Mouse (Mus musculus) heart, adult 2 months (tissue): ENCODE measurements around the gene Eomes. TPM values are rescaled to one million over a fixed set of nuclear protein-coding genes. Genes with fewer than 3 reads are reported as not detected.

ENCODE experiments used
- DNase-seq, 2 experiments: peaks; one replicate each; pipeline ENCODE4 v3.0.0; 2021
- H3K27ac ChIP-seq: fragments of 200-600 bp; 2 replicates; pipeline ENCODE4 v1.8.1; 2022
- H3K27me3 ChIP-seq: fragments of 200-500 bp; 2 replicates; pipeline ENCODE4 v1.6.1; 2012; ENCODE audit warnings: mild to moderate bottlenecking, low read length, inconsistent platforms, mixed read lengths; ENCODE audit not compliant: control insufficient read depth, insufficient read depth
- H3K36me3 ChIP-seq: fragments of 200-500 bp; 2 replicates; pipeline ENCODE4 v1.6.1; 2012; ENCODE audit warnings: low read length, inconsistent platforms; ENCODE audit not compliant: control insufficient read depth, insufficient read depth
- H3K4me1 ChIP-seq: fragments of 200-500 bp; 2 replicates; pipeline ENCODE4 v1.6.1; 2011; ENCODE audit warnings: low read length; ENCODE audit not compliant: control insufficient read depth, insufficient read depth
- H3K4me3 ChIP-seq: fragments of 200-600 bp; 2 replicates; pipeline ENCODE4 v1.8.1; 2022
- H3K79me2 ChIP-seq: fragments of 200-500 bp; replicated peaks from 2 replicates; pipeline ENCODE4 v1.6.1; 2012; ENCODE audit warnings: mild to moderate bottlenecking, inconsistent platforms, low read length, moderate library complexity, mixed read lengths; ENCODE audit not compliant: control insufficient read depth, insufficient read depth
- H3K9ac ChIP-seq: fragments of 200-500 bp; 2 replicates; pipeline ENCODE4 v1.6.1; 2012; ENCODE audit warnings: low read depth, mild to moderate bottlenecking, control low read depth, inconsistent platforms, low read length, mixed read lengths
- CTCF ChIP-seq: fragments of 200-600 bp; IDR thresholded peaks from 2 replicates; pipeline ENCODE4 v1.8.1; 2022; ENCODE audit warnings: antibody characterized with exemption, mild to moderate bottlenecking, moderate library complexity
- EP300 ChIP-seq: fragments of 200-500 bp; IDR thresholded peaks from 2 replicates; pipeline ENCODE4 v1.6.1; 2011; ENCODE audit warnings: low read depth, low read length, control low read depth; ENCODE audit not compliant: insufficient read depth
- POLR2A ChIP-seq: fragments of 200-500 bp; IDR thresholded peaks from 2 replicates; pipeline ENCODE4 v1.6.1; 2011; ENCODE audit warnings: mild to moderate bottlenecking, low read depth, low read length, control low read depth; ENCODE audit not compliant: insufficient read depth
- WGBS: fragments of 180-500 bp; shearing (Covaris S2); methylation state at CpG from one replicate; pipeline ENCODE4 v1.1.7; 2018; 5-methylcytosine and 5-hydroxymethylcytosine counted together
- intact Hi-C: fragments of 180-260 bp; cut with DNase I; formaldehyde crosslinking; loops from one replicate; pipeline ENCODE4 v1.15.1; 2025
- polyA plus RNA-seq: library from polyadenylated mRNA; depleted of rRNA; stranded (reverse); fragments of >200 nt; gene quantifications from 2 replicates; pipeline ENCODE4 v1.2.3, GENCODE M21; 2012
- total RNA-seq, 2 experiments: library from RNA; stranded (reverse); gene quantifications; 2 replicates each; pipeline ENCODE4 v1.2.3; 2021

The Eomes gene
- total and polyA plus RNA-seq, 3 experiments: 0.07 to 0.23 (median 0.13) TPM

DNA sequence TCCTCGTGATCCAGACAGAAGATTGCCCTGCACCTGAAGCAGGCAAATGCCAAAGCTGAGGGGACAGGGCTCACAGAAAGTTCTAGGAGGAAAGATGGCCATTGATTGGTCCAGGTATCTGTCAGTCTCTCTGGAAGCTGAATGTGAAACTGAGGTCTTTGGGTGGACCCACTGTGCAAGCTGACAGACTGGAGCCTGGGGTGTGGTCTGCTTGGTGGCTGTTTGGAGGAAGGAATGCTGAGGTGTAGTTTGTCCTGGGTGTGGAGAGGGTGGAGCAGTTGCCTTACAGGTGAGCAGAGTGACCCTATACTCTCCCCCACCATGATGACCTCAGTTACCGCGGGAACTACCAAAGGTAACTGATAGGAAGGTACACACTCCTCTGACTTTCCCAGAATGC, 18.9 kb downstream of the Eomes start:
- H3K4me3 ChIP-seq: no peak overlapping the region
- no peaks in the 10 kb centered on the region for H3K79me2 ChIP-seq
- DNase-seq: no peak
- intact Hi-C loops: no loop called here
- no peaks in the 10 kb centered on the region for H3K36me3 ChIP-seq
- no peak overlapping the region for H3K9ac ChIP-seq
- H3K27ac ChIP-seq: no peak overlapping the region
- 83% methylated on average over 3 of the region's 3 CpGs for WGBS
- no peak for TF ChIP-seq EP300
- TF ChIP-seq POLR2A: no peak
- TF ChIP-seq CTCF: no peak
- no peaks in the 10 kb centered on the region for H3K27me3 ChIP-seq
- H3K4me1 ChIP-seq: no peaks in the 10 kb centered on the region

DNA sequence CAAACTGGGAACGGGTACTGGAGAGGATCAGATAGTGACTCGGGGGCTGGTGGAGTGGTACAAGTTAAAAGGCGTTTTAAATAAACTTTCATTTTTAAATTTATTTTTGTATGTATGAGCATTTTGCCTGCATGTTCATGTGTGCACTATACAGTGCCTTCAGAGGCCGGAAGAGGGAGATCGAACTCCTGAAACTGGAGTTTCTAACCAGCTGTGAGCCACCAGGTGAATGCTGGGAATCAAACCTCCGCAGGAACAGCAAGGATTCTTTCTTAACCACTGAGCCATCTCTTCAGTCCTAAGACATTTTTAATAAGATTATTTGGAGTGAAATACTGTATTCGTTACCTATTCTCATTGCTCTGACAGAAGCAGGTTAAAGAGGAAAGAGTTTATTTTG, 20.0 kb downstream of the Eomes start:
- Histone ChIP-seq H3K27ac (no peak overlapping the region), H3K79me2 (no peaks in the 10 kb centered on the region), H3K9ac (no peak overlapping the region), H3K27me3 (no peaks in the 10 kb centered on the region), H3K4me1 (no peaks in the 10 kb centered on the region), H3K4me3 (no peak overlapping the region), H3K36me3 (no peaks in the 10 kb centered on the region)
- intact Hi-C loops: no loop called here
- no peak for DNase-seq
- no peak for TF ChIP-seq CTCF
- 57% methylated on average over 7 of the region's 7 CpGs for WGBS

- no peak overlapping the region for H3K9ac ChIP-seq
- DNase-seq: no peak
- no peak overlapping the region for H3K27ac ChIP-seq
- WGBS: 74% methylated on average over 6 of the region's 6 CpGs
- H3K4me1 ChIP-seq: peaks cover 1% of the 10 kb centered on the region; the same call in 1 of the 2 replicates
- intact Hi-C loops: no loop called here
- H3K79me2 ChIP-seq: peaks cover 3% of the 10 kb centered on the region; the same call in 1 of the 2 replicates
- H3K36me3 ChIP-seq: no peaks in the 10 kb centered on the region
- H3K4me3 ChIP-seq: no peak overlapping the region
- no peak for TF ChIP-seq CTCF
- no peak for TF ChIP-seq EP300
- TF ChIP-seq POLR2A: no peak
- no peaks in the 10 kb centered on the region for H3K27me3 ChIP-seq
Measured at GRCm38 (mm10) chr9:118500963-118501362, 23.0 kb downstream of the Eomes start.

- H3K9ac ChIP-seq: no peak overlapping the region
- WGBS: 86% methylated on average over 3 of the region's 3 CpGs
- H3K4me3 ChIP-seq: no peak overlapping the region
- peaks cover 9% of the 10 kb centered on the region for H3K4me1 ChIP-seq
- H3K79me2 ChIP-seq: peaks cover 7% of the 10 kb centered on the region
- H3K36me3 ChIP-seq: peaks cover 5% of the 10 kb centered on the region
- TF ChIP-seq EP300: no peak
- no peak for TF ChIP-seq CTCF
- TF ChIP-seq POLR2A: no peak
- no peaks in the 10 kb centered on the region for H3K27me3 ChIP-seq
- H3K27ac ChIP-seq: no peak overlapping the region
- no peak for DNase-seq
- intact Hi-C loops: no loop called here
Measured at GRCm38 (mm10) chr9:118504656-118505055, 26.6 kb downstream of the Eomes start.

DNA sequence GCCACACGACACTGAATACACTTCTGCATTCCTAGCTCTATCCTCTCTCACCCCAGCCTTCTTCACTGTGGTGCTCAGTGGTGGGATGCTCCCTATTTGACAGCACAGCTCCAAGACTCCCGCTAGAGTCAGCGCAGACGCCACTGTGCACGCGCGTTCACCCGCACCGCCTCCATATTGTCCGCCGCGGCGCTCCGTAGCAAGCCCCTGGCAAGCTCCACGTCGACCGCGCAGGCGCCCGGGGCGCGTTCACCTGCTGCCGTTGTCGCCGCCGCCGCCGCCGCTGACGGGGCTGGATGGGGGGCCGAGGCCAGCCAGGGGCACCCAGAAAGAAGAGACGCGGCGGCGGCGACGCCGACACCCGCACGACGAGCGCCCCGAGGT, 28.0 kb downstream of the Eomes start, which contains the start of gene Golga4:
Gene Golga4 (plus strand): TSS at position 248 of the 384 bp plus-strand sequence.
- peaks cover 9% of the 10 kb centered on the region for H3K79me2 ChIP-seq
- WGBS: 0% methylated on average over 42 of the region's 43 CpGs
- intact Hi-C loops: no loop called here
- peak; percentile 93 to 96 for DNase-seq
- H3K4me3 ChIP-seq: peak within 1 kb of the TSS; percentile 97
- peak within 1 kb of the TSS; percentile 94 for H3K27ac ChIP-seq
- H3K36me3 ChIP-seq: peaks cover 5% of the 10 kb centered on the region
- no peaks in the 10 kb centered on the region for H3K27me3 ChIP-seq
- TF ChIP-seq EP300 (0 out of 2 replicates have a peak, but pooled peaks have one; percentile 11), CTCF (no peak), POLR2A (0 out of 2 replicates have a peak, but pooled peaks have one; percentile 10)
- H3K9ac ChIP-seq: peak within 1 kb of the TSS; percentile 92
- peaks cover 11% of the 10 kb centered on the region for H3K4me1 ChIP-seq

- under 1% methylated on average over 50 of the region's 57 CpGs for WGBS
- peak; percentile 62 to 63 for DNase-seq
- peak overlapping the region; percentile 97 for H3K4me3 ChIP-seq
Measured at GRCm38 (mm10) chr9:118506404-118507231, 28.6 kb downstream of the Eomes start.

More at GRCm38 (mm10) chr9:118506404-118507231, 28.6 kb downstream of the Eomes start:
- peaks cover 13% of the 10 kb centered on the region for H3K4me1 ChIP-seq
- H3K27ac ChIP-seq: peak overlapping the region; percentile 94
- no peaks in the 10 kb centered on the region for H3K27me3 ChIP-seq
- intact Hi-C loops: no loop called here
- H3K9ac ChIP-seq: peak overlapping the region; percentile 92
- peaks cover 9% of the 10 kb centered on the region for H3K79me2 ChIP-seq
- 0 out of 2 replicates have a peak, but pooled peaks have one; percentile 2 for TF ChIP-seq POLR2A
- TF ChIP-seq EP300: 0 out of 2 replicates have a peak, but pooled peaks have one; percentile 5
- no peak for TF ChIP-seq CTCF
- peaks cover 5% of the 10 kb centered on the region for H3K36me3 ChIP-seq
